Mouse (Mus musculus): ENCODE results near the gene Os9. TPM values are rescaled to one million over a fixed set of nuclear protein-coding genes. Genes with fewer than 3 reads are reported as not detected.
A peak's percentile ranks its signal among the peaks of the same experiment; 100 is the strongest.

The Os9 gene
- total RNA-seq, 2 experiments from 2014 or later: 10.7 to 11.4 TPM

DNA sequence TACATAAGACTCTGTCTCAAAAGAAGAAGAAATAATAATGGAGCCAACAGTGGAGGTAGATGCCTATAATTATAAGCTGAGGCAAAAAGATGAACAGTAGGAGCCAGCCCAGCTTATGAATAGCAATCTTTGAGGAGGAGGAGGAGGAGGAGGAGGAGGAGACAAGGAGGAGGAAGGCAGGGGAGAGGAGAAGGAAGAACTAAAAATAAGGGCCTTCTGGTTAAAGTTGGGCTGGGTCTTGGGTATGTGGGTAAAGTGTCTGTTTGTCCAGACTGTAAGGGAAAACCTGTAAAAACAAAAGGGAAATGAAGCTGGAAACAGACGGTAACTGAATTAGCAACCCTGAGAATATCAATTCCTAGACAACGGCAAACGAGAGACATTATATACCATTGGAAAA is 1.1 kb upstream of the Os9 start:
- intact Hi-C loops (cut with DNase I): loop anchor here (5.0 kb wide), 1 partner anchor 105 kb away; no protein-coding TSS in a partner anchor
- no peak for DNase-seq

DNA sequence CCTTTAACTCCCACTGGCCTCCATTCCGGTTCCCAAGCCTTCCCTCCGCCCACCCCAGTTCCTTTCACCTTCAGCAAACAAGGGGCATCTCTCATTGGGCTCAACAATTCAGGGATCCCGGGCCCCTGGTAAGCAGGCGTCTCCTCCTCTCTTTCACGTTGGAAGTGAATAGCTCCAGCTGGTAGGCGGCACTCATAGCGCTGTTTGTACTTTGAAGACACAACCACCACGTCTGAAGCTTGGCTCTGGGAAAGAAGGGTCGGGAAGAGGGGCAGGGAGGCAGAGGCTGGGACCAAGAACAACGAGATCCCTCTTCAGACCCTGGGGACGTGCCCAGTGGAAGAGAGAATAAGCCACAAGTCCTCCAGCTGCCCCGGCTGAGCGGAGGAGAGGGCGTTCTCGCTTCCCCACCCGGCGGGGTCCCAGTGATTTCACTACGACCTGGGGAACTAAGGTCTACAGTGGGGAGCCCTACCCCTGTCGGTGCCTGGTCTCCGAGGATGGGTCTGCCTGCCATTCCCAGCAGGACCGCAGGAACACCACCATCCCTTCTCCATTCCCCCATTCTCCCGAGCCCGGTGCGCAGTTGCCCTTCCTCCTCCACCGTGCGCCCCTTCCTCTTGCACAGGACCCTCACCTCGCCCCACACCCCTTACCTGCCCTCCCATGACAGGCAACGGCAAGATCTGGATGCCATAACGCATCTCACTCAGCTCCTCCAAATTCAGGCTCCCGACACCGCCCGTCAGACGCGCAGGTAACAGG is 448 bp downstream of the Os9 start:
- intact Hi-C loops (cut with DNase I): loop anchor here (5.0 kb wide), 1 partner anchor 107 kb away; no protein-coding TSS in a partner anchor
- no peak for DNase-seq

DNA sequence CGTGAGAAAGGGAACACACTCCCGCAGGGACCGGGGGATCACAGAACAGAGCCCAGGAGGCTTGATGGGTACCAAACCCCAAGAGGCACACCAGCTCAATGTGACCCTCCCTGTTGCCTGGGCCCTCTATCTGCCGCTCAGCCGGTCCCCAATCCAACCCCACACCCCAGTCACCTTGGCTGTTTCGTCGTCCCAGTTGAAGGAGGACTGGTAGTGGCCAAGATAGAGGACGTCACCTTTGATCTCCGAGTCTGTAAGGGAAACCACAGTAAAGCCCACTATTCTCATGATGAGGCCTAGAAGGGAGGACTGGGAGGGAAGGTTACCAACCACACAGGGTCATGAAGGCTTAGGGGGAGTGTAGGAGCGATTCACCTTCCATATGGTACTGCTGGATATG is 1.7 kb downstream of the Os9 start:
- DNase-seq: no peak
- intact Hi-C loops (cut with DNase I): no loop called here

DNA sequence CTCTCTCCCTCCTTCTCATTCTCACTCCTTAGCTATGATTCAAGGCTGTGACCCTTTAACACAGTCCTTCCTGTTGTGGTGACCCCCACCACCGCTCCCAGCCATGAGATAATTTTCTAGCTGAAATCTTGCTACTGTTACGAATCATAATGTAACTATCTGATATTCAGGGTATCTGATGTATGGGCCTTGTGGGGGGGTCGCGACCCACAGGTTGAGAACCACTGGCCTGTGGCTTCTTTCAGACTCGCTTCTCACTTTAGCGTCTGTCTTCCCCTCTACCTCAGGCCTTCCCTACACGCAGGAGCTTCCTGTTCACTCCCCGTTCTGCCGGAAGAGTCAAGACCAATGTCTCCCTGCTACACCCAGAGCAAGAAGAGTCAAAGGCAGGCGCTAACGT is 2.5 kb downstream of the Os9 start:
- intact Hi-C loops (cut with DNase I): no loop called here
- DNase-seq: no peak

DNA sequence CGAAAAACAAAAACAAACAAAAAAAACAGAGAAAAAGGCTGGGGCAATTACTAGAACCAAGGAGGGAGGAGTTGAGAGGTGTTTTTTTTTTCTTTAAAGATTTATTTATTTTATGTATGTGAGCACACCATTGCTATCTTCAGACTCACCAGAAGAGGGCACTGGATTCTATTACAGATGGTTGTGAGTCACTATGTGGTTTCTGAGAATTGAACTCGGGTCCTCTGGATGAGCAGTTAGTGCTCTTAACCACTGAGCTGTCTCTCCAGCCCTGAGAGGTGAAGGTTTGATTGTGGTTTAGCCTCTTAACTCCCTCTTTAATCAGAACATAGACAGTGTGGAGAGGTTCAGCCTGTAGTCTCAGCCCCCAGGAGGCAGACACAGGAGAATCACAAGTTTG is 5.9 kb downstream of the Os9 start:
- intact Hi-C loops (cut with DNase I): no loop called here

DNA sequence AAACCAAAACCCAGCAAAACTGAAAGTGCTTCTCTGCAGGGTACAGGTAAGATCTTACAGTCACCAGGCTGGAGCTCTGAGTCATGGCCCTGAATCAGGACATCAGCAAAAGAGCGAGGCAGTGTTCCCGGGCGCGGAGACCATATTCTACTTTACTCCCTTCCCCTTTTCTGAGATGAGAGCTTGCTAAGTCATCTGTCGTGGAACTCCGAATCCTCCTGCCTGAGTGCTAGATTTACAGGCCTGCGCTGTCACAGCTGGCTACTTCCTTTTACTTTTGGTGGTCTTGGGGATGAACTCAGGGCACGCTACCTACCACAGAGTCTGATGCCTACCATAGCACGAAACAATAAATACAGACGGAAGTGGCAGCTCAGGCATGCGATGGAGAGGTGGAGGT is 6.5 kb downstream of the Os9 start:
- intact Hi-C loops (cut with DNase I): no loop called here
- no peak for DNase-seq

More for the DNA sequence above, 5.9 kb downstream of the Os9 start:
- no peak for DNase-seq

DNA sequence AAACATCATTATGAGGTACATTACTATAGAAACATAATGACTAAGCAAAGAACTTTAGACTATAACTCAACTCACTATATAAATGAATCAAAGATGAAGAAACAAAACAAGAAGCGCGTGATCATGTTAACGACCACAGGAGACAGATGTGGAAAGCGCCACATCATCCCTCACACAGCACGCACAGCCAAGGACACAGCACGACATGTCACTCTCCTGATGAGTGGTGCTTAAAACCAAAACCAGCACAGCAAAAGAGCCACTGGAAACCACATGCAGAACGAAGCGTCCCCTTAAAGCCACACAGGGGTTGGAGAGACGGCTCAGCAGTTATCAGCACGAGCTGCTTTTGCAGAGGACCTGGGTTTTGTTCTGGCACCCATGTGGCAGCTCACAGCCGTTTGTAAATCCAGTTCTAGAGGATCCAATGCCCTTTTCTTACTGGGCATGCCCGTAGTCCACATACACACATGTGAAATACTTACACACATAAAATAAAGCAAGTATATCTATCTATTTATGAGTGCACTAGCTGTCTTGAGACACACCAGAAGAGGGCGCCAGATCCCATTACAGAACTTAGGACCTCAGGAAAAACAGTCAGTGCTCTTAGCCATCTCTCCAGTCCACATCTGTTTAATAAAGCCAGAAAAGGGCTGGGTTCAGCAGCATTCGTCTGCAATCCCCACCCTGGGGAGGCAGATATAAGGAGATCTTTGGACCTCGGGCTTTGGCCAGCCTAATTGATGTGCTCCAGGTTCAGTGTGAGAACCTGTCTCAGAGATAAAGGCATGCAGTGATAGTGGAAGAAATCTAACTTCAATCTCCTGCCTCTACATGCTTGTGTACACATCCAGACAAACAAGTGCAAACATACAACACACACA is 9.7 kb downstream of the Os9 start:
- DNase-seq: no peak
- intact Hi-C loops (cut with DNase I): no loop called here

DNA sequence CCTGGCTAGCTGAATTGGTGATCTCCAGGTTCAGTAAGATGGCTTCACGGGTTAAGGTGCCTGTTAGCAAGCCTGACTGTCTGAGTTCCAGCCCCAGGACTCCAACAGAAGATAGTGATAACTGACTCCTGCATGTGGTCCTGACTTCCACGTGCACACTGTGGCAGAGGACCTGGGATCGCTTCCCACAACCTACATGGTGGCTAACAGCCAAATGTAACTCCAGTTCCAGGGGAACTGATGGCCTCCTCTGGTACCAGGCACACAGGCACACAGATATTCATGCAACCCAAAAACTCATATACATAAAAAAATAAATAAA is 12.7 kb downstream of the Os9 start:
- DNase-seq: no peak
- intact Hi-C loops (cut with DNase I): no loop called here

DNA sequence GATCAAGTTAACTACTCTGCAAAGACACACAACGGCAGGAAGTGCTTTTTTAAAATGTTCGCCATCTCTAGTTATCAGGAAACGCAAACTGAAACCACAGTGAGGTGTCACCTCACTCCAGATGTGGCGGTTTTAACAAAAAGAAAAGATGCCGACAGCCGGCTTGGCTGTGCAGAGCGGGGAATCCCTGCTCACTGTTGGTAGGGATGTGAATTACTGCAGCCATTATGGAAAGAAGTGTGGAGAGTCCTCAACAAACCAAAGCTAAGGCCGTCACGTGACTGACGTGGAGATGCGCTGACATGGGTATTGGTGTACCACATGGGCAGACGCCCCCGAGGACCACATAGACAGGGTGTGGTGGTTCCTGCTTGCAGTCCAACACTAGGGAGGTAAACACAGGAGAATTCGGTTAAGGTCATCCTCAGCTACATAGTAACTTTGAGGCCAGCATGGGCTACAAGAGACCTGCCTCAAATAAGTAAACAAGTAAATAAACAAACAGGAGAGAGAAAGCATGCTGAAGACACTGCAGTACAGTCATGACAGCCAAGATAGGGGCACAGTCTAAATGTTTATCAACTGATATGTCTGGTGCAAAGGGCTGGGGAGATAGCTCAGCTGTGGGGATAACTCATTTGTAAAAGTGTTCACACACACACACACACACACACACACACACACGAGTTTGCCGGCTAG is 13.2 kb downstream of the Os9 start:
- no peak for DNase-seq
- intact Hi-C loops (cut with DNase I): no loop called here

DNA sequence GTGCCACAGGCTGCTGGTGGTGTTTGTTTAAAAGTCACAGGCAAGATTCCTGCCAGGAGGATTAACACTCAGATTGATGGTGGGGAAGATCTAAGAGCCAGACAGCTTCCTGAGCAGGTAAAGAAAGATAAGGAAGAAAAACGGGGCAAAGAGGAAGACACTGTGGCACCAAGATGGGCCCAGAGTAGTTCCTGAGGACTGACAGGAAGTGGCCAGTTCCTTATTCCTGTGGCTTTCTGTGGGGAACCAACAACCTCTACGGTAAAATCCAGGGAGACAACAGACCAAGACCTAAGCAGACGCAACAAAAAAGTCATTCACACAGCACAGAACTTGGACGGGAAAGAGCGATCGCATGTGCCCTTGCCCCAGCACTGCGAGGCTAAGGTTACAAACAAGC is 17.3 kb downstream of the Os9 start:
- intact Hi-C loops (cut with DNase I): no loop called here
- no peak for DNase-seq

DNA sequence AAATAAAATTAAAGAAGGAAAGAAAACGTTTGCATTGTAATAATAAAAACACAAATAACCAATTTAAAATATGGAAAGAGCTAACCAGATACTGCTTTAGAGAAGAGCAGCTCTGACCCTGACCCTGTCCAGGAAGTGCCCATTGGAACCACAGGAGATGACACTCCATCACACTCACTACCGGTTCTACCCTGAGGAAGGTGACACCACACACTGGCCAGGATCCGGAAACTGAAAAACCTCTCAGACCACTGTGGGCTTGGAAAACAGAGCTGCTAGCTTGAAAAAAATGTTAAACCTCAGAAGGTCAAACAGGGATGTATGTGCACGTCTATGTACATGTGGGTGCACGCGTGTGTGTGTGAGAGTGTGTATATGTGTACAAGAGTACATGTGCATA is 19.8 kb downstream of the Os9 start:
- DNase-seq: no peak
- intact Hi-C loops (cut with DNase I): no loop called here

DNA sequence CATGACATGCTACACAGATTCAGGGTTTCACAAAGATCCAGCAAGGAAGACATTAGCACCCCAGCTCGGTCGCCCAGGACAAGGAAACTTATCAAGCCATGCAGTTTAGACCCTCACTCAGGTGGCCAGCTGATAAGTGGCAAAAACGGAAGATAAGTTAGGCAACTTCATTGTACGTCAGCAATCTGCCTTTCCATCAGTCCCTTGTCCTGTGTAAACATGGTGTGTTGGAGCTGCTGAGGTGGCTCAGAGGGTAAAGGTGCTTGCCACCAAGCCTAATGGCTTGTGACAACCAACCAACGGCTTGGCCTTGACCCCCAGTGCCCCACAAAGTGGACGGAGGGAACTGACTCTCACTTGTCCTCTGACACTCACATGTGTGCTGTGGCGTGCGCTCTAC is 20.5 kb downstream of the Os9 start:
- DNase-seq: no peak
- intact Hi-C loops (cut with DNase I): no loop called here

DNA sequence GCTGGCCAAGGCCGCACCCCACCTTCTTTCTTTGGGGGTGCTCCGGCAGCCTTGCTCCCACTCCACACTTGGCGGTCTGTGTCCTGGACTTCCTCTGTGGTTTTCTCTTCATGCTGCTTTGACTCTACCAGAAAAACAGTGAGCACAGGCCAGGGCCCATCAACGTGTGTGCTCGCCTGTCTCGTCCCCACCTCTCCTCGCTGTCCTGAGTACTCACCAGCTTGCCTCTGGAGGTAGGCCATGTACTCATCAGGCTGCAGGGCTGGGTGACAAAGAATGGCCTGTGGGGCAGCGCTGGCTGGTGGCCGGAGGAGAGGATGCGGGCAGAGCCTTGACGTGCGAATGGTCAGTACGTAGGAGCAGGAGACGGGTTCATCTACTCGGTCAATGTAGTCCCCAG is 21.1 kb downstream of the Os9 start:
- DNase-seq: no peak
- intact Hi-C loops (cut with DNase I): no loop called here

DNA sequence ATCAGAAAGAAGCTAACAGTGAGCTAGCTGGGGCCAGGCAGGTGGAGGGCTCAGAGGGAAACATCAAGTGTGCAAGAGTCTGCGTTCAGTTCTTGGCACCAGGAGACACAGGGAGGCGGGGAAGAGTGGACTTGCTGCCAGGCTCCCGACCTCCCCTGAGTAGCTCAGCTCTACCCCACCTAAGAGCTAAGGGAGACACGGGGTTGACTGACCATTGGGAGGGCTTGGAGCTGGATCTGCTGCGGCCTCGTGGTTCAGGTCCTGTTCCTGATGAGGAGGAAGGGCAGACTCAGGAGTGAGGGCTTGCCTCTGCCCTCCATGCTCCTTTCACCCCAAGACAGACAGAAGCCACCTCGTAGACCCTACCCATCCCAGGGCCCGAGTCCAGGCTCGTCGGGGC is 21.7 kb downstream of the Os9 start:
- no peak for DNase-seq
- intact Hi-C loops (cut with DNase I): no loop called here

DNA sequence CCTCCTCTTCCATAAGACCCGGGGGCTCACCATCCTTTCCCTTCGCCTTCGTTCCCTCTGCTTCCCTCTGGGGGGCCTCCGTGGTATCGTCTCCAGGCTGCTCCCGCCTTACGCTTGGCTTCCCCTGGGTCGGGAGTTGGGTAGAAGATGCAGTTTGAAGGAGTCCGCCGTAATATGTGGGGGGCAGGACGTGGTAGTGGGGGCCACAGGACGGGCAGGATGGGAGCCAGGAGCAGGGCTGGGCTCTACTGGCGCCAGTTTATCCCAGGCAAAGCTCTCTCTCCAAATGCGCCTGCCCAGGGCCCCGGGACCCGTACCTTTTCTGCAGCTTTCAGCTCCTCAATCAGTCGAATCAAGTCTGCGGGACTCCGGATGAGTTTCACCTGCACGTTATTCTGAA is 22.4 kb downstream of the Os9 start:
- intact Hi-C loops (cut with DNase I): no loop called here
- DNase-seq: no peak

DNA sequence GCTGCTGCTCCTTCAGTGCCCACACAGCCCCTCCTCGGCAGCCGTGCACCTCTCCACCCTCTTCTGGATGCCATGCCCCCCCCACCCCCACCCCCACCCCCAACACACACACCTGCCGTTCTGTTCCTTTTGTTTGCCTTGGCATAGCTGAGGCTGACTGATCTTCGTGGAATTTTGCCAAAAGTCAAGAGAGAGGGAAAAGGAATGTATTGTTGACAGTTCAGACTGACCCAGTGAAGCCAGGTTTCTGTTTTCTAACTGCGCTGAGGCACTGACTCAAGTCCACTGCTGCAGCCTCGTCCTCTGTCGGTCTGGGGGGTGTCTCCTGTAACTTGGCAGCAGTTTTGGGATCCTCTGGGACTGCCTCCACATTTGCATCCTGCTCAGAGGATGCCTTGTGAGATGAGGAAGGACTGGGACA is 26.5 kb downstream of the Os9 start:
- intact Hi-C loops (cut with DNase I): no loop called here
- DNase-seq: no peak

DNA sequence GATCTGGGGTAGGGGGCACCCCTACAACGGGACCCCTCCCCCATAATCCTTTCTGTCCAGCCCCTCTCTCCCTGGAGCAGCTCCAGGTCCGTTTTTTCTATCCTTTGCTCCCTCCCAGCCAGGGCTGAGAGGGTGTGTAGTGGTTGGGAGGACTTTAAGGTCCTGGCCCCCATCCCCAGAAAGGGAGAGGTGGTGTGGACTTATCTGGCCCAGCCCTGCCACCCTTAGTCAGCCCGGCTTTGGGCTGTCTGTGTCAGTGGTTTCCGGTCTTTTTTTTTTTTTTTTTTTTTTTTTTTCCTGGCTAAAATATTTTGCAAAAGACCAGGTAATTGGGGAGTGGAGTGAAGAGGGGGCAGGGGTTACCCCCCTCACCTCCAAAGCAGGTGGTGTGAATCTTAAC is 28.2 kb downstream of the Os9 start:
- DNase-seq: no peak
- intact Hi-C loops (cut with DNase I): no loop called here

DNA sequence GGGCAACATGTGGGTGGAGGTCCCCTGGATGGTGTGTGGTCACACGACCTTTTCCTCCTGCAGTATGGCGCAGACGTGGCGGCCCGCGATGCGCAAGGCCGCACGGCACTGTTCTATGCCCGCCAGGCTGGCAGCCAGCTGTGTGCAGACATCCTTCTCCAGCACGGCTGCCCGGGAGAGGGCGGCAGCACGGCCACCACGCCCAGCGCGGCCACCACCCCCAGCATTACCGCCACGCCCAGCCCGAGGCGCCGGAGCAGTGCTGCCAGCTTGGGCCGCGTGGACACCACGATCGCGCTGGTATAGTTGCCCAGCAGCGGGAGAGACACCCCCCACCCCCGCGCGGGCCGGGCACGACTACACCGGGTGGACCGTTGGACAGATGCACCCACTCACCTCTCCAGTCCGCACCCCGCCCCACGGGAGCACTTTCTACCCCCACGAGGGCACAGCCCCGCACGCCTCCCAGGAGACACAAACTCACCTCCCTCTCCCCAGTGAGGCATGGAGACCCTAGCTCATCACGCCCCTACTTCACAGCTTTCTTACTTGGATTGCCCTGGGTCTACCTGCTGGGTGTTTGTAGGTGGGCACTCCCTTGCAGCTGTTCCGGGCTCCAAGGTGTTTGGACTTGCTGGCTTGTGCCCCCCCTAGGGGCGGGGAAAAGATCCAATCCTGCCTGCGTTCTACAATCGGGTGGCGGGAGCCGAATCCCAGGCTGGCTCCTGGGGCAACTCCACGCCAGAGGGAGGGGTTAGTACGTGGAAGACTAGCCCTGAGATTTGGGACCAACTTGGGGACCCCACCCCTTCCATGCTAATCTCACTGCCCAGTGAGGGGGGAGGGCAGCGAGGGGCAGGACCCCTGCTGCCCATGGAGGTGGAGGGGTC is 29.2 kb downstream of the Os9 start:
- intact Hi-C loops (cut with DNase I): no loop called here
- DNase-seq: no peak

DNA sequence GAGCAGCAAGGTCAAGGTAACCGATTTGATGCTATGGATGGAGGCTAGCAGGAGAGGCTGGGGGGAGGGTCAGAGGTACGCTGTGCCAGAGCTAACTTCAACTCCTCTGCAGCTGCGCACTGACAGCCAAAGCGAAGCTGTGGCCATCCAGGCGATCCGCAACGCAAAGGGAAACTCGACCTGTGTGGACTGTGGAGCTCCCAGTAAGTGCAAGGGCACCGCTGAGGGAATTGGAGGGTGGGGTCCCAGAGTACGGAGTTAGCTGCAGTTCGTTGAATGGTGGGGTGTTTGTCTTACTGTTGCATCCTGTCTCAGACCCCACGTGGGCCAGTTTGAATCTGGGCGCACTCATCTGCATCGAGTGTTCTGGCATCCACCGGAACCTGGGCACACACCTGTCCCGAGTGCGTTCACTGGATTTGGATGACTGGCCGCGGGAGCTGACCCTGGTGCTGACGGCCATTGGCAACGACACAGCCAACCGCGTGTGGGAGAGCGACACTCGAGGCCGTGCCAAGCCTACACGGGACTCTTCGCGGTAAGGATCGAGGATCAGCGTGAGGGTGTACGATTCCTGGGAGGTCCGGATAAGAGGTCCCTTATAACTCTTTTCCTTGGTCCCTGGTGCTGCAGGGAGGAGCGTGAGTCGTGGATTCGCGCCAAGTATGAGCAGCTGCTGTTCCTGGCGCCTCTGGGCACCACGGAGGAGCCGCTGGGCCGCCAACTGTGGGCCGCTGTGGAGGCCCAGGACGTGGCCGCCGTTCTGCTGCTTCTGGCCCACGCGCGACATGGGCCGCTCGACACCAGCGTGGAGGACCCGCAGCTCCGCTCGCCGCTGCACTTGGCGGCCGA is 30.1 kb downstream of the Os9 start:
- peak in 1 of 2 experiments; percentile 21 for DNase-seq
- intact Hi-C loops (cut with DNase I): no loop called here

DNA sequence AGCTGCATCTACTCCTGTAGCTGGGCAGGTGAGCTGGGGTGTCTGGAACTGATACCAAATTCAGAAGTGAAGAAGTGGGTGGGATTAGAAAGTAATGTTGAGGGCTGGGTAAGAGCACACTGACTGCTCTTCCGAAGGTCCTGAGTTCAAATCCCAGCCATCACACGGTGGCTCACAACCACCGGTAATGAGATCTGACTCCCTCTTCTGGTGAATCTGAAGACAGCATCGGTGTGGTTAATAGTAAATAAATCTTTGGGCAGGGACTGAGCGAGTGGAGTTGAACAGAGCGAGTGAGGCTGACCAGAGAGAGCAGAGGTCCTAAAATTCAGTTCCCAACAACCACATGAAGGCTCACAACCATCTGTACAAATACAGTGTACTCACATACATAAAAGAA is 35.3 kb downstream of the Os9 start:
- intact Hi-C loops (cut with DNase I): no loop called here

More for the DNA sequence above, 35.3 kb downstream of the Os9 start:
- no peak for DNase-seq

Measured in gastrocnemius, postnatal 36 days (tissue).